Mouse (Mus musculus): ENCODE results near the gene Olfr99. TPM values are rescaled to one million over a fixed set of nuclear protein-coding genes. Genes with fewer than 3 reads are reported as not detected.

Gene Olfr99
- 0.09 TPM in 1 of 2 replicates, not detected in the other for polyA plus RNA-seq (2016; fragmentation: Nextera tagmentation; extraction: Ambion mirVana)

- WGBS = 88% methylated on average over 1 of the region's 1 CpGs
- DNase-seq (ENCODE audit: low spot score) = no peak
- H3K27me3 ChIP-seq (ENCODE audit: insufficient read depth, poor library complexity, severe bottlenecking) = no peaks in the 10 kb centered on the region
- H3K4me1 ChIP-seq = no peaks in the 10 kb centered on the region
- H3K36me3 ChIP-seq = no peaks in the 10 kb centered on the region
- H3K9me3 ChIP-seq = no peaks in the 10 kb centered on the region
- H3K4me3 ChIP-seq = no peak within 1 kb of the TSS
- no peak within 1 kb of the TSS for H3K27ac ChIP-seq
Observed at GRCm38 (mm10) chr17:37283360-37283759, at the start of gene Olfr99. TSS of gene Olfr99 (minus strand) at chr17:37283460.

GRCm38 (mm10) chr17:37316954-37317353 lies 33.7 kb upstream of the Olfr99 start, which contains the start of gene Olfr102:
TSS of gene Olfr102 (minus strand) at chr17:37317054.
- 0 out of 2 replicates have a peak, but pooled peaks cover 7% of the 10 kb centered on the region for H3K9me3 ChIP-seq
- DNase-seq (ENCODE audit: low spot score) = no peak
- no peak within 1 kb of the TSS for H3K4me3 ChIP-seq
- H3K4me1 ChIP-seq = no peaks in the 10 kb centered on the region
- H3K27ac ChIP-seq = no peak within 1 kb of the TSS
- H3K27me3 ChIP-seq (ENCODE audit: insufficient read depth, poor library complexity, severe bottlenecking) = no peaks in the 10 kb centered on the region
- H3K36me3 ChIP-seq = no peaks in the 10 kb centered on the region

GRCm38 (mm10) chr17:37310146-37310699 lies 27.0 kb upstream of the Olfr99 start:
- DNase-seq (ENCODE audit: low spot score) = no peak
- H3K27ac ChIP-seq = no peak overlapping the region
- H3K36me3 ChIP-seq = no peaks in the 10 kb centered on the region
- WGBS = 40% methylated on average over 2 of the region's 2 CpGs
- H3K4me3 ChIP-seq = no peak overlapping the region
- no peaks in the 10 kb centered on the region for H3K27me3 ChIP-seq (ENCODE audit: insufficient read depth, poor library complexity, severe bottlenecking)
- no peaks in the 10 kb centered on the region for H3K4me1 ChIP-seq
- H3K9me3 ChIP-seq = no peaks in the 10 kb centered on the region

- Histone ChIP-seq H3K9me3 (no peaks in the 10 kb centered on the region), H3K27me3 (ENCODE audit: insufficient read depth, poor library complexity, severe bottlenecking) (no peaks in the 10 kb centered on the region), H3K27ac (no peak overlapping the region), H3K36me3 (no peaks in the 10 kb centered on the region), H3K4me1 (no peaks in the 10 kb centered on the region), H3K4me3 (no peak overlapping the region)
- DNase-seq (ENCODE audit: low spot score) = no peak
- WGBS = 34% methylated on average over 4 of the region's 4 CpGs
Observed at GRCm38 (mm10) chr17:37308483-37308882, 25.2 kb upstream of the Olfr99 start.

- no peaks in the 10 kb centered on the region for H3K4me1 ChIP-seq
- no peaks in the 10 kb centered on the region for H3K27me3 ChIP-seq (ENCODE audit: insufficient read depth, poor library complexity, severe bottlenecking)
- no peak within 1 kb of the TSS for H3K4me3 ChIP-seq
- no peaks in the 10 kb centered on the region for H3K36me3 ChIP-seq
- no peak for DNase-seq (ENCODE audit: low spot score)
- H3K9me3 ChIP-seq = no peaks in the 10 kb centered on the region
- WGBS = 65% methylated on average over 4 of the region's 4 CpGs
- H3K27ac ChIP-seq = no peak within 1 kb of the TSS
Observed at GRCm38 (mm10) chr17:37304213-37304612, 21.0 kb upstream of the Olfr99 start, which contains the start of gene Olfr101. TSS of gene Olfr101 (minus strand) at chr17:37304313.

- Histone ChIP-seq H3K4me3 (no peak overlapping the region), H3K36me3 (no peaks in the 10 kb centered on the region), H3K27me3 (ENCODE audit: insufficient read depth, poor library complexity, severe bottlenecking) (no peaks in the 10 kb centered on the region), H3K4me1 (no peaks in the 10 kb centered on the region), H3K9me3 (no peaks in the 10 kb centered on the region), H3K27ac (no peak overlapping the region)
- 72% methylated on average over 1 of the region's 1 CpGs for WGBS
- DNase-seq (ENCODE audit: low spot score) = no peak
Observed at GRCm38 (mm10) chr17:37280331-37280730, 2.9 kb downstream of the Olfr99 start.

GRCm38 (mm10) chr17:37276573-37276972 lies 6.7 kb downstream of the Olfr99 start:
- H3K4me3 ChIP-seq = no peak overlapping the region
- H3K27me3 ChIP-seq (ENCODE audit: insufficient read depth, poor library complexity, severe bottlenecking) = no peaks in the 10 kb centered on the region
- DNase-seq (ENCODE audit: low spot score) = no peak
- H3K27ac ChIP-seq = no peak overlapping the region
- H3K4me1 ChIP-seq = no peaks in the 10 kb centered on the region
- no peaks in the 10 kb centered on the region for H3K36me3 ChIP-seq
- no peaks in the 10 kb centered on the region for H3K9me3 ChIP-seq

GRCm38 (mm10) chr17:37275626-37276248 lies 7.5 kb downstream of the Olfr99 start:
- H3K27ac ChIP-seq = no peak overlapping the region
- WGBS = 70% methylated on average over 2 of the region's 2 CpGs

GRCm38 (mm10) chr17:37270702-37271092 lies 12.6 kb downstream of the Olfr99 start:
- Histone ChIP-seq H3K27ac (no peak overlapping the region), H3K4me1 (no peaks in the 10 kb centered on the region), H3K36me3 (no peaks in the 10 kb centered on the region), H3K4me3 (peak overlapping the region; percentile 68), H3K27me3 (ENCODE audit: insufficient read depth, poor library complexity, severe bottlenecking) (peaks cover 3% of the 10 kb centered on the region; the same call in 1 of the 2 replicates), H3K9me3 (no peaks in the 10 kb centered on the region)
- WGBS = 51% methylated on average over 8 of the region's 8 CpGs
- no peak for DNase-seq (ENCODE audit: low spot score)

More at GRCm38 (mm10) chr17:37275626-37276248, 7.5 kb downstream of the Olfr99 start:
- H3K4me1 ChIP-seq = no peaks in the 10 kb centered on the region
- DNase-seq (ENCODE audit: low spot score) = no peak
- no peaks in the 10 kb centered on the region for H3K36me3 ChIP-seq
- H3K27me3 ChIP-seq (ENCODE audit: insufficient read depth, poor library complexity, severe bottlenecking) = peaks cover 2% of the 10 kb centered on the region; the same call in 1 of the 2 replicates
- H3K4me3 ChIP-seq = no peak overlapping the region
- H3K9me3 ChIP-seq = no peaks in the 10 kb centered on the region

GRCm38 (mm10) chr17:37270058-37270701 lies 13.1 kb downstream of the Olfr99 start, which contains the start of gene H2-M3:
TSS of gene H2-M3 (plus strand) at chr17:37270220.
- Histone ChIP-seq H3K36me3 (no peaks in the 10 kb centered on the region), H3K27me3 (ENCODE audit: insufficient read depth, poor library complexity, severe bottlenecking) (peaks cover 3% of the 10 kb centered on the region; the same call in 1 of the 2 replicates), H3K4me3 (peak within 1 kb of the TSS; percentile 68), H3K27ac (no peak within 1 kb of the TSS), H3K4me1 (no peaks in the 10 kb centered on the region), H3K9me3 (no peaks in the 10 kb centered on the region)
- peak; percentile 78 for DNase-seq (ENCODE audit: low spot score)
- WGBS = 3% methylated on average over 26 of the region's 26 CpGs

- WGBS = 82% methylated on average over 1 of the region's 1 CpGs
- DNase-seq (ENCODE audit: low spot score) = no peak
- no peak within 1 kb of the TSS for H3K27ac ChIP-seq
- H3K4me3 ChIP-seq = no peak within 1 kb of the TSS
- no peaks in the 10 kb centered on the region for H3K27me3 ChIP-seq (ENCODE audit: insufficient read depth, poor library complexity, severe bottlenecking)
- H3K36me3 ChIP-seq = no peaks in the 10 kb centered on the region
- H3K4me1 ChIP-seq = no peaks in the 10 kb centered on the region
- no peaks in the 10 kb centered on the region for H3K9me3 ChIP-seq
Observed at GRCm38 (mm10) chr17:37263626-37264025, 19.6 kb downstream of the Olfr99 start, which contains the start of gene Olfr98. TSS of gene Olfr98 (minus strand) at chr17:37263749.

- Histone ChIP-seq H3K9me3 (no peaks in the 10 kb centered on the region), H3K27ac (no peak overlapping the region), H3K4me3 (no peak overlapping the region), H3K4me1 (no peaks in the 10 kb centered on the region), H3K36me3 (no peaks in the 10 kb centered on the region), H3K27me3 (ENCODE audit: insufficient read depth, poor library complexity, severe bottlenecking) (no peaks in the 10 kb centered on the region)
- whole genome bisulfite sequencing = 10% methylated on average over 1 of the region's 1 CpGs
- DNase-seq (ENCODE audit: low spot score) = no peak
Observed at GRCm38 (mm10) chr17:37250544-37250943, 32.7 kb downstream of the Olfr99 start.

- no peaks in the 10 kb centered on the region for H3K9me3 ChIP-seq
- no peak overlapping the region for H3K4me3 ChIP-seq
- DNase-seq (ENCODE audit: low spot score) = no peak
- H3K27me3 ChIP-seq (ENCODE audit: insufficient read depth, poor library complexity, severe bottlenecking) = no peaks in the 10 kb centered on the region
- H3K36me3 ChIP-seq = no peaks in the 10 kb centered on the region
- no peak overlapping the region for H3K27ac ChIP-seq
- H3K4me1 ChIP-seq = no peaks in the 10 kb centered on the region
Observed at GRCm38 (mm10) chr17:37249460-37249859, 33.8 kb downstream of the Olfr99 start.

All from heart, embryonic 10.5 days (tissue).